Mouse (Mus musculus): ENCODE results near the gene Cldn7.

Cldn7 gene

DNA sequence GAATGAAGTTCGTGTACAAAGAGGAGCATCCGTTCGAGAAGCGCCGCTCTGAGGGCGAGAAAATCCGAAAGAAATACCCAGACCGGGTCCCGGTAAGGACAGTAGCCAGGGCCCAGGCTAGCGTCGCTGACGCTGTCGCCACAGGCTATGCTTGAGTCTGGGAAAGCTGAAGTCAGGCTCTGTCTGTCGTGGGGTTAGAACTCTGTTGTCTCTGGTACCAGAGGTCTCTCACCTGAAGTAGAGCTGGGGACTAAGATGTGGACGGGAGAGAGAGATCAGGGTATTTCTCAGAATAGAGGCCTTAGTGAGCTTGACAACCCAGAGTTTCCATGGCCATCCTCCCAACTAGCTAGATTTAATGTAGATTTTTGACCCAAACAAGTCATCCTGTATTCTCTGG is 27.1 kb downstream of the Cldn7 start:
- no peak for DNase-seq (ENCODE audit: low spot score)

DNA sequence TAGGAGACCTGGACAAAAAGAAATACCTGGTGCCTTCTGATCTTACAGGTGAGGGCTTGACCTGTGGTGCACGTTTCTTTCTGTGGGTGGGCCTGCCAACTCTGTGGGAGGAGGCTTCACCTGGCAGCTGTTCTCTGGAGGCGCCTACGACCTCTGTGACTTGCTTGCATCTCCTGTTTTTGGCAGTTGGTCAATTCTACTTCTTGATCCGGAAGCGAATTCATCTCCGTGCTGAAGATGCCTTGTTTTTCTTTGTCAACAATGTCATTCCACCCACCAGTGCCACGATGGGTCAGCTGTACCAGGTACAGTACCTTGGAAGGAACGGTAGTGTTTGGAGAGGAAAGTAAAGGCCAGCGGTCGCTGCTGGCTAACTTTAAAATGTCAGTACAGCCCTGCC is 27.8 kb downstream of the Cldn7 start:
- no peak for DNase-seq (ENCODE audit: low spot score)

DNA sequence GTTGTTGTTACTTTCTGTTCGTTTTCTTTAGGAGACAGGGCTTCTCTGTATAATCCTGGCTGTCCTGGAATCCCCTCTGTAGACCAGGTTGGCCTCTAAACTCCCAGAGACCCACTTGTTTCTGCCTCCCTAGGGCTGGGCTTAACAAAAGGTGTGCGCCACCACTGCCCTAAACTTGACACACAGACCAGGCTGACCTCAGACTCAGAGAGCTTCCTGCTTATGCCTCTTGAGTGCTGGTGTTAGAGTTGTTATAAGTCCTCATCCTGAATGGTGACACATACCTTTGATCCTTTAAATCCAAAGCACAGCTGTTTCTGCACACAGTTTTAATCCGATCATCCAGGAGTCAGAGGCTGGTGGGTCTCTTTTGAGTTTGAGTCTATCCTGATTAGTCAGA is 28.4 kb downstream of the Cldn7 start:
- no peak for DNase-seq (ENCODE audit: low spot score)

DNA sequence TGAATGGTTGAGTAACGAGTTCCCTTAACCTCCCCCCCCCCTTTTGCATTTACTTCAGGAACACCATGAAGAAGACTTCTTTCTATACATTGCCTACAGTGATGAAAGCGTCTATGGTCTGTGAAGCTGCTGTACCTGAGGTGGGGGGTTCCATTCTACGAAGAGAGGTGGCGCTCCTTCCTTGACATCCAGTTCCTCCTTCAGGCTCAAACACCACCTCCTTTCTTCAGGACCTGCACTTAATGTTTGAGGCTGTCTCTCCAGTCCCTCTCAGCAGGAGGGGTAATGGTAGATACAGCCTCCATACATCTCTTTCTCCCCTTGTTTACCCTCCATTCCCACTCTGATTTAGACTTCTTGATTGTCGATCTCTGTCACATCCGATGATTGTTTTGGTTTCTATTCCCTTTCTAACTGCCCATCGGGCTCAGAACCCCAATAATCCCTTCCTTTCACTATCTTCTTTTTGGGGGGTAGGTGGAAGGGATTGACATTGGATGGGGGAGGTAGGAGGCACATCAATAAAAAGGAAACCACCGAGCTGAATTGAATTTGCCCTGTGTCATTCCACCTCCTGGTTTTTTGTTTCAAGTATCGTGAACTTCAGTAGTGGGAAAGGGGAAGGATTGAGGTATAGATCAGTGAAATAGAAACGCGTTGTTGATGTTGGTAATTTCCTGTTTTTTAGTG is 30.0 kb downstream of the Cldn7 start:
- DNase-seq (ENCODE audit: low spot score), result no peak

DNA sequence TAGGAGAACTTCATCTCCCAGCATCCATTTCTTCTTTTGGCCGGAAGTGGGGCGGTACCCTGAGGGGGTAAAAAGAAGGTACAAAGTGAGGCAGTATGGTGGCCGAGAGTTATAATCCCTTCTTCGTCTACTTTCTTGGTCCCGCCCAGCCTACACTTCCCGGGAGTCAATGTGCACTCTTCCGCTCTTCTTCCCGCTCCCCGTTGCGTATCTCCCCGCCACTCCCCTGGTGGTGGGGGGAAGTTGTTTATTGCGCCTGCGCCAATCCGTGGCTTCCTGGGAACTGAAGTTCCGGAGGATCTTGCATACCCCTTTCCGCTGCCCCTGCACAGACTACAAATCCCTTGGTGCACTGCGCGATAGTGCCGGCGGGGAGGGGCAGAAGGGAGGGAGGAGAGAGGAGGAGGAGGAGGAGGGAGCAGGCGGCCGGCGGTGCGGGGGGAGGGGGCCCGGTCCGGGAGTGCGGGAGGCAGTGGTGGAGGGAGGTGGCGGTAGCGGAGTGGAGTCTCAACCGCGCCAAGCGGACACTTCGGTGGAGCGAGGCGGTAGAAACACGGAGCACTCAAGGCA is 30.9 kb downstream of the Cldn7 start, which contains the start of gene Phf23:
Gene Phf23, plus strand, starts transcription at position 387 of the 570 bp plus-strand sequence.
- peak; percentile 97 for DNase-seq (ENCODE audit: low spot score)

DNA sequence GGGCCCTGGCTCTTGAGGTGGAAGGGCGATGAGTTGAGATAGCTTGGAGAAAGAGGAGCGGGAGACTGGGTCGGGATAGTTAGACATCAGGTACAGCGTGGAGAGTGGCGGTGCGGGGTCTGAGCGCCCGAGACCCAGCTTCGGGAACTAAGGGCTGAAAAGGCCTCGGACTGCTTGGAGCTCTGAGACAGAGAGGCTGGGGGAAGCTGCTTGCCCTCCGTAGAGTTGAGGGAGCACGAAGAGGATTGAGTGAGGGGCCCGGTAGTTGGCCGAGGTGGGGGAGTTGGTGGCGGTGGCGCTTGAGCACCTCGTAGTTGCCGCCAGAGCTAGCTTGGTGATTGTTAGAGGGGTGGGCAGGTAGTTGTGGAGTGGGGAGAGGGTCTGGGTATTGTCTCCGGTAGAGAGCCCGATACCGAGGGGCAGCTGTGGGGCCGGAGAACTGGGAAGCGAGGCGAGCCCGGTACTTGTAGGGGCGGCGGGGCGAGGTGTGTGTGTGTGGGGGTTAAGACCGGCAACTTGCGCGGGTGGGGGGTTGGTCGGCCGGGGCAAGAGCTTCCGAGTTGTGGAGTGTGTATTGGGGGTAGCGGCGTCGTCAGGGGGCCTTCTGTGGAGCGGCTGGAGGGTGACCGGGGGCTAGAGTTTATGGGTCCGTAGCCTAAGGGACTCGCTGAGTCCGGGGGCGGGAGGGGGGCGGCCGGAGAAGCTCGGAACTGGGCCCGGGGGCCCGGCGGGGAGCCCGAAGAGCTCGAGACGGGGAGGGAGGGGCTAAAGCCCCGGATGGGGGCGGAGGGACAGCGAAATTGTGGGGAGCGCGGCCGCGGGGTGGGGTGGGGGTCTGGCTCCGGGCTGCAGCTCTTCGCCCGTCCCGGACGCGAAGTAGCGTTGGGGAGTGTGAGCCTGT is 31.8 kb downstream of the Cldn7 start:
- no peak for DNase-seq (ENCODE audit: low spot score)

DNA sequence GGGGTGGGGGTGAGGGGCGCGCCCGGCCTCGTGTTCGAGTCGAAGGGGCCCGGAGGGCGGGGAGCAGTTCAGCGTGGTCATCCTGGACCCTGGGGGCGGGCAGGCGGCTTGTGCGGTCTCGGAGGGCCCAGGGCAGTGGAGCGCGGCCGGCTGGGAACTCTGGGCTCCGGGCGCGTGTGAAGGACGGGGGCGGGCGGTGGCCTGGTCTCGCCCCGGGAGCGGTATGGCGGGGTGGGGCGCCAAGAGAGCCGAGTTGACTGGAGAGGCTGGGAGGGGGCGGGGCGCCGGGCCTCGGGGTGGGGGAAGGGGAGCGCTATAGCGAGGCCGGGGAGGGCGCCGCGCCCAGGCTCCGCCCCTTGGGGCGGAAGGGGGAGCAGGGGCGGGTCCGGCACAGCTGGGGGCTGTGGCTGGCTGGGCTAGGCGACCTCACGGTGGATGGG is 32.5 kb downstream of the Cldn7 start:
- peak; percentile 72 for DNase-seq (ENCODE audit: low spot score)

DNA sequence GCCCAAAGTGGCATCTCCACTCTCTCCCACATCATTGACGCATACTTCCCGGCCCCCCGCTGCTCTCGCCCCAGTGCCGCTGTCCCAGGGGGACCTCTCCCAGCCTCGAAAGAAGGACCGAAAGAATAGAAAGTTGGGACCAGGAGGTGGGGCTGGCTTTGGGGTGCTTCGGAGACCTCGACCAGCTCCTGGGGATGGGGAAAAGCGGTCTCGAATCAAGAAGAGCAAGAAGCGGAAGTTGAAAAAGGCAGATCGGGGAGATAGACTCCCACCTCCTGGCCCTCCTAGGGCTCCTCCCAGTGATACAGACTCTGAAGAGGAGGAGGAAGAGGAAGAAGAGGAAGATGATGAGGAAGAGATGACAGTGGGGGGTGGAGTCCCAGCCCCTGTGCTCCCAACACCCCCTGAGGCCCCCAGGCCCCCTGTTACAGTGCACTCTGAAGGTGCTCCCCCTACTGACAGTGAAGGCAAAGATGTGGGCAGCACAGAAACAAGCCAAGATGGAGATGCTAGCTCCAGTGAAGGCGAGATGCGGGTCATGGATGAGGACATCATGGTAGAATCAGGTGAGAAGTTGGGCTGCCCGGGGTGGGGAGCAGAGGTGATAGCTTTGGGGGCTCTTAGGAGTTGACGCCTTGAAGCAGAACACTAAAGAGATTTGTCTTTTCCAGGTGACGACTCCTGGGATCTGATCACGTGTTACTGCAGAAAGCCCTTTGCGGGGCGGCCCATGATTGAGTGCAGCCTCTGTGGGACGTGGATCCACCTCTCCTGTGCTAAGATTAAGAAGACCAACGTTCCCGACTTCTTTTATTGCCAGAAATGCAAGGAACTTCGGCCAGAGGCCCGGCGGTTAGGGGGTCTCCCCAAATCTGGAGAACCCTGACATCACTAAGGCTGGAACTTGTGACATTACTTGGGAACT is 34.2 kb downstream of the Cldn7 start:
- no peak for DNase-seq (ENCODE audit: low spot score)

DNA sequence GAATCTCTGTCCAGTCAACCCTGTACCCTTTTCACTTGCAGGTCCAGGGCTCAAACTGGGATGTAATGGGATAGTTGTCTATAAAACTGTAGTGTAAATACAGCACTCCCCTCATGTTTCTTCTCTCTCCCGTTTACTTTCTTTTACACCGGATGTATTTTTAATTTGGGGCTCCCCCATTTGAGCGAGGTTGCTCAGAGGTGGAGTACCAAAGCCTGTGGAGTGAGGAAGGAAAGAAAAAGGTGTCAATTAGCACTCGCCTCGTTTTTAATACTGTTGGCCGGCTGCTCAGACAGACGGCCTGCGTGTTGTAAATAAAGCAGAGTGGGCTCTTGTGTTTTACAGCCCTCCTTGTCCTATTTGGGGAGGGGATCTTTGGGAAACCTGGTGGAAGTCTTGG is 35.1 kb downstream of the Cldn7 start:
- DNase-seq (ENCODE audit: low spot score), result no peak

DNA sequence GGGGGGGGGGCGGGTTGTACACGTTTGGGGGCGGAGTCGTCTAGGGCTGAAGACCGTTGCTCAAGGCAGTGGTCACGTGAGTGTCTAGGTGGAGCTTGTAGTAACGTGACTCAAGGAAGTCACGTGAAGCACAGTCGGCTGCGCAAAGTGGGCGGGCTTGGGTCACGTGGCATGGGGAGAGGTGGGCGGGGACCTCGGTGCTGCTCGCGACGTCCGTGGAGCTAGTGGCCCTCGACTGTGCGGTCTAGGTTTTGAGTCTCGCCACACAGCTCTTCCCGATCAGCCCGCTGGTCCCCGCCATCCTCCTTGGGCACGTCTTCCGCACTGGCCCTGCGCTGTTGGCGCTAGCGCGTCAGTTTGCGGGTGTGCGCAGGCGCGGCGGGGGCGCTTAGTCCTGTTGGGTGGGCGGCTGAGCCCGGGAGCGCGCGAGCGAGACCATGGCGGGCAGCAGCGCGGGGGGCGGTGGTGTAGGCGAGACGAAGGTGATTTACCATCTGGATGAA is 35.9 kb downstream of the Cldn7 start, which contains the start of gene Dvl2:
Gene Dvl2, plus strand, starts transcription at position 200 of the 503 bp plus-strand sequence.
- peak; percentile 90 for DNase-seq (ENCODE audit: low spot score)

DNA sequence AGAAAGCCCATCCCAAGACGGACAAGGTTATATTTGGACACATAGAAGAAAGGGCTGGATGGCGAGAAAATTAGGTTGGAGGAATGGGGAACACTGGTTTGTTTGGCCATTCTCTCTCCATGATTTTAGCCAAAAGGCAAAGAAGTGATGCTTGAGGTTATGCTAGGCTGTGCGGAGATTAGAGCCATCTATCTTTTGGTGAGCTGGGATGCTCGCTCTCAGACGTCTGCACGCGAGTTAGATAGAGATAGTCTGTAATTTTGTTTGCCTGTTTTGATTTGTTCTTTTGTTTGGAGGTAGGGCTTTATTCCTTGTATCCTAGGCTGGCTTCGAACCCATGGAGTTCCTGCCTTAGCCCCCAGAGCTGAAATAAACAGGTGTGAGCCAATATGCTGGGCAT is 36.6 kb downstream of the Cldn7 start:
- DNase-seq (ENCODE audit: low spot score), result no peak

DNA sequence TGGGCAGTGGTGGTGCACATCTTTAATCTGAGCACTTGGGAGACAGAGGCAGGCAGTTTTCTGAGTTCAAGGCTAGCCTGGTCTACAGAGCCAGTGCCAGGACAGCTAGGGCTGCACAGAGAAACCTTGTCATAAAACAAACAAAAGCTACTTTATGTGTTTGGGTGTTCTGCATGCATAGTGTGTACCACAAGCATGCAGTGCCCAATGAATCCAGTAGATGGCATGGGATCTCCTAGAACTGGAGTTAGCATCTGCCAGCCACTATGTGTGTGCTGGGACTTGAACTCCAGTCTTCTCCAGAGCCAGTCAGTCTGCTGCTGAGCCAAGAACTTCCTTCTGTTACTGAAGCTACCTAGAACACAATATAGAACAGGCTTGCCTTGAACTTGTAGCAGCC is 37.3 kb downstream of the Cldn7 start:
- DNase-seq (ENCODE audit: low spot score), result no peak

DNA sequence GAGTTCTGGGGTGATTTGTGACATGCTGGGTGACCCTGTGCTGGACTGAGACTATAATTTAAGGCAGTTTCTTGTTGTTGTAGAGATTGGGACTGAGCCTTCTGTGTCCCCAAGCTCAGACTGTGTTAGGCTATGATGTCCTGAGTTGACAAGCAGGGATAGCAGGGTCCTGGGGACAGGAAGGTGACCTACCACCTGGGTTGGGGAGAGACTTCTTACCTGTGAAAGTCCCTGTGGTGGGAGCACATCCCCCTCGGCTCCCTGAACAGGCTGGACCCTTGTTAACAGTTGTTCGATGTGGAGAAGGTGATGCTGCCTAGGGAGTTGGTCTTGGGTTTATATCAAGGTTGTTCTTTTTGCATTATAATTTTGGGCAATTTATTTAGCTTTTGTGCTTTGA is 37.9 kb downstream of the Cldn7 start:
- no peak for DNase-seq (ENCODE audit: low spot score)

DNA sequence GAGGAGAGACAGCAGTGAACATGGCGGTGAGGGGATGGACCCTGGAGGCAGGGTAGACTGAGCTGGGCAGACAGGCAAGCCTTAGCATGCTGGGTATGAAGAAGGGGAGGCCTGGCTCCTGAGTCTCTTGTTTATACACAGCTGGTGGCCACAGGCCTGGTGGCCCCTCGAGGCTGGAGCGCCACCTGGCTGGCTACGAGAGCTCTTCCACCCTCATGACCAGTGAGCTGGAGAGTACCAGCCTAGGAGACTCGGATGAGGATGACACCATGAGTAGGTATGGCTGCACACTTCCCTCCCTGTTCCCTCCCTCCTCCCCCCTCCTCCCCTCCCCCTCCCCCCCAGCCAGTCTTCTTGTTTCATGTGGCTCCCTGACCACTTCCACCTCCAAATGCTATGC is 40.9 kb downstream of the Cldn7 start:
- no peak for DNase-seq (ENCODE audit: low spot score)

DNA sequence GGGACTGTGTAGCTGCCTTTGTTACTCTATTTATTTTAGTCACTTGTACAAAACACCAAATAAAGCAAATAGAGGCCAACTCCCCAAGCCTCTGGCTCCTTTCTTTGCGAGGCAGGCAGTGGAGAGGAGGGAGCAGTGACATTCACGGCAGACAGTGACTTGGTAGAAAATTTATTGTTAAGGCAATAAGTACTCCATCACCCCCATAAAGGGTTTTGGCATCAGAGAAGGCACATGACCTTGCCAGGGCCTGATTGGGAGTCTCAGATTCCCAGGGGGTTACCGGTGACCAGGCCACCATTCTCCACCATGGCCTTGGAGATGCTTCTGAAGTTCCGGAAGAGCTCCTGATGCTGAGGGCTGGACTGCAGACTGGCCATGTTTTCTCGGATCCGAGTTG is 45.5 kb downstream of the Cldn7 start:
- DNase-seq (ENCODE audit: low spot score), result no peak

DNA sequence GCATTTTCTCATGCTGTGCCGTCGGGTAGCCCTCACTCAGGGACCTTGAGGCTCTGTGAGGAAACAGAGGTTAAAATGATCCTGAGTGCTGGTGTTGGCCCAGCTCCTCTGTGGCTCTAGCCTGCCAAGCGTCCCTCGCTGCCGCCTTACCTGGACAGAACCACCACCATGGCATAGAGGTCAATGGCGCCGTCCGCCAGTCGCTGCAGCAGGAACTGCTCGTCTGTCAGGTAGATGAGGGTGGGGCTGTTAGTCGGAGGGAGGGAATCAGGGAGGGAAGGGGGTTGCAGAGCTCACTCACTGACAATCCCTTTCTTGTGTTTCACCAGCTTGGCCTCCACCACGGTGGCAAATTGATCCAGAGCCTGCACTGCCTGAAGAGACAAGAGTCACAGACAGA is 46.0 kb downstream of the Cldn7 start:
- no peak for DNase-seq (ENCODE audit: low spot score)

DNA sequence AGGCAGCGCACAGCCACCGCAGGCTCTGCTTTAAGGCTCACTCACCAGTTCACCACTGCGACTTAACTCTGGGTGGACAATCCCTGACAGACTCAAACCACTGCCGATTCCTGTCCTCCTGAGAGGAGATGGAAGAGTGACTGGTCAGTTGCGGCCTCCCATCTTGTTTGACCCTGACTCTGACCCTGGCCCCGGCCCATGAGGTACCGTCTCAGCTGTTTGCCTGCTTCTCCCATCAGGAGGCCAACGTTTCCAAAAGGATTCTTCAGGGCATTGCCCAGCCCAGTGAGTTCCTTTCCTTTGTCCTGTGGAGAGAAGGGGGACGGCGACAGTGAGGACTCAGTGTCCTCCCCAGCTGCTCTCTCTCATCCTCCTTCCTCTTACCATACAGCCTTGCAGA is 46.4 kb downstream of the Cldn7 start:
- no peak for DNase-seq (ENCODE audit: low spot score)

DNA sequence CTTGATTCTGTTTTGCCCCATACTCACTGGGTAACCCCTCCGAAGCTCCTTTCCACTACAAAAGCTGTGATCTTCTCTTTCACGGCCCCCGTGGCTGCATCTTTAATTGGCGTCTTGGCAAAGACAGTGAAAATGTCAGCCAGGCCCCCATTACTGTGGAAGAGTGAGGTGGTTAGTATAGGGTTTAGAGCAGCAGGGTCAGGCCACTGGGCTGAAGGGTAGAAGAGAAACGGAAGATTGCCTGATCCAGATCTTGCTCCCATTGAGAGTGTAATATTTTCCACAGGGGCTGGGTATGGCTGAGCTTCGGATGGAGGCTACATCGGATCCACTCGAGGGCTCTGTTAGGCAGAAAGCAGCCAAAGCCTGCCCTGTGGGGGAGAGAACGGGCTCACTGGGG is 48.4 kb downstream of the Cldn7 start:
- no peak for DNase-seq (ENCODE audit: low spot score)

DNA sequence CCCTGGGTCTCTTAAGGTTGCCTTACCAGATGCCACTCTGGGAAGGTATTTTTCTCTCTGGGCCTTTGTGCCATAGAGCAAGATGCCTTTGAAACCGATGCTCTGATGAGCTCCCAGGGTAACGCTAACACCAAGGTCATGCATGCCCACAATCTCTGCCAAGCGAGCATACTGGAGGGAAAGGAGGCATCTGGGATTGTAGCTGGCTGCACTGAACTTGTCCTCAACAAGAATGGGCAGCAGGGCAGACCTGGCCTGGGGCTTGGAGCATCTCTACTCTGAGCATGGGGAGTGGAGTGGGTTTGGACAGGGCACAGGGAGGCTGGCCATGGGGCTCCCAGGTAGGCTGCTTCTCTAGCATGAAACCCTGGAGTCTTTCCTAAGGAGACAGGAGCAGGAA is 48.8 kb downstream of the Cldn7 start:
- DNase-seq (ENCODE audit: low spot score), result no peak

DNA sequence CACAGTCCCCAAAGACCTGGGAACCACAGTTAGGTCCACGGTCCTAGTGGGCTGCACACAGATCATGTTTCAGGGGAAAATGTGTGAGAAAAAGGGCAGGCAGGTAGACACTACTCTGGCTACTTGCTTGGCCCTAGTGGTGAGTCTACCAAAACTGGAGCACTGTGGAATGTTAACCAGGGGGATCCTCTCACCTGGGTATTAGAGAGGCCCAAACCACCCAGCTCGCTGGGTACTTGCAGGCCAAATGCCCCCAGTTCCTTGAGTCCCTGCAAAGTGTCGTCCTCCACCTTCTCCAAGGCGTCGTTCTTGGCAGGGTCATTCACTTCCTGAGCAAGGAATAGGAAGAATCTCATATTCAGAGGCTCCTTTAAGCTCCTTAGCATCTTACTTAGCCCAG is 49.5 kb downstream of the Cldn7 start:
- DNase-seq (ENCODE audit: low spot score), result no peak

DNA sequence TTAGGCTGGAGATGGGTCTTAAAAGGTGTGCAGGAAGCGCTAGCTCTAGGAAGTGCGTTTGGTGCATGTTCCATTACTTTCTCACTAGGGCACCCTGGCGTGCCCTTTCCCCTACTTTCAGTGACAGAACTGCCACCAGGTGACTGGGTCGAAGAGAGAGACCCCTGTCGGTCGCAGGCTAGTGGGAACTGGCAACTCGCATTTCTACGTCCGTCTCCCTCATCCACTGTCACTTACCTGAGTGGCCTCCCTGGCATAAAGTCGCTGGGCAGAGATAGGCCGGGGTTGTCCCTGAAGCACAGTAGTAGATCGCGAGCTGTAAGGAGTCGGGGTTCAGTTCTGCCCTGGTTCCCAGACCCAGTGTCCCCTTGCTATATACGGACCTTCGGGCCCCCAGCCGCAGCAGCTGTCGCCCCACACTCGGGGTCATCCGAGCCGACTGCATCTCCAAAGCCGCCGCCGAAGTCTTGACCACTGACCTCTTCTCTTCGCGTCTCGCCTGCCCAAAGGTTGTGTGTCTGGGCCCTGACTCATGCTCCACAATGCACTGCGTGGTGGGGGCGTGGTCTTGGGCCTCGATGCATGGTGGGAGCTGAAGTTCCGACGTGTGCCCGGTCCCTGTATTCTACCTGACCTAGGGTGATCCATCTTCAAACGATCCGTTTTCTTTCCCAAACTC is 50.4 kb downstream of the Cldn7 start, which contains the start of gene Acadvl:
Gene Acadvl, minus strand, starts transcription at position 532 of the 679 bp plus-strand sequence.
- peak; percentile 82 for DNase-seq (ENCODE audit: low spot score)
